Mouse (Mus musculus): ENCODE results near the gene Vmn1r194. TPM values are rescaled to one million over a fixed set of nuclear protein-coding genes. Genes with fewer than 3 reads are reported as not detected.

Vmn1r194 gene
- polyA plus RNA-seq (2014; fragmentation: Illumina TruSeq; extraction: RNeasy Lipid Tissue Mini Kit (QIAGEN cat#74804); ENCODE audit: low read depth, low replicate concordance) = not detected

DNA sequence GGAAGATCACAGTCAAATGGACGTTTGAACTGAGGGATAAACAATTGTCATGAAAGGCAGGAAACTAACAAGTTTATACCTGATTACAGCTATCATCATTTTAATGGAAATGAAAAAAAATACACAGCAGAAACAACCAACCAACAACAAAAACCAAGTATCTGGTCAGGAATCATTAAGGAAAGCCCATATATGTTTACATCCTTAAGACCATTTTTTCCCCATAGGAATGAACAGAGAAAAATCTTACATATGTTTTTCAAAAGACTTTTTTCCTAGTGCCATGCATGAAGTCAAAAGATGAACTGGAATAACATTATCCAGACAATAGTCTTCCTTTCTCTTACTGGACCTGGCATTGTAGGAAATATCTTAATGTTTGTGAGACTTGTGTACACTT lies at the start of gene Vmn1r194:
Gene Vmn1r194 (plus strand): TSS at position 301 of the 400 bp plus-strand sequence.

DNA sequence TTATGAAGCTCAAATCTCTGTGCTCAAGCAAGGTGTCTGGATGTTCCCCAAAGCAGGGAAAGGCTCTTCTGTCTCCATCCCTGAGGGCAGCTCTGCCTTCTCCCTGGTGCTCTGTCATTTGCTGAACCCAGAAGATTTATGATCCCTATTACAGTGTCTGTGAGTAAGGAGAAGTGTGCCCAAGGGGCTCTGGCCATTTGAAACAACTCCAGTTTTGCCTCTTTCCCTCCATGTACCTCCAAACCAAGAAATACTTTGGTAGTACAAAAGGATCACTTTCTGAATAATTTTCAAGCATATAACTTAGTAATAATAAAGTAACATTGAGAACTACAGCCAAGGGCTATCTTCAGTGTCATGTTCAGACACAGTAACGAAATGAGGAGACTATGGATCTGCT lies 21.0 kb upstream of the Vmn1r194 start, which contains the start of gene Vmn1r193:
Gene Vmn1r193 (minus strand): TSS at position 101 of the 400 bp plus-strand sequence.

DNA sequence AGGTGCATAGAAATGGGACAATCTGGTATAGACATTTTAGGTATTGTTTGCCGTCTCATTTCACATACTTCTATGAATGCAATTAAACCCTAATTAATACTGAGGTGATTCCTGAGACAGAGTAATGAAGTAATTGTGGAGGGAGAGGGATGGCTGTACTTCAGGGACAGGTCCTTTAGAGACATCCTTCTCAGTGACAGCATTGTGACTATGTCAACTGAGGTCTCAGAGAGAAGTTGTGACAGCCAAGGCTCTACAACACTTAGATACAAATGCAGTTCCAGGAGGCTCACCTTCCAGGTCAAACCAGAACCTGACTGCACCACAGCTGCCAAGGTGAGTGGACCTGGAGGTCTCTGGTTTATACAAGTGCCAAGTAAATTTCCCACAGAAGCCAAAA lies 26.2 kb downstream of the Vmn1r194 start, which contains the start of gene Vmn1r195:
Gene Vmn1r195 (plus strand): TSS at position 301 of the 400 bp plus-strand sequence.

DNA sequence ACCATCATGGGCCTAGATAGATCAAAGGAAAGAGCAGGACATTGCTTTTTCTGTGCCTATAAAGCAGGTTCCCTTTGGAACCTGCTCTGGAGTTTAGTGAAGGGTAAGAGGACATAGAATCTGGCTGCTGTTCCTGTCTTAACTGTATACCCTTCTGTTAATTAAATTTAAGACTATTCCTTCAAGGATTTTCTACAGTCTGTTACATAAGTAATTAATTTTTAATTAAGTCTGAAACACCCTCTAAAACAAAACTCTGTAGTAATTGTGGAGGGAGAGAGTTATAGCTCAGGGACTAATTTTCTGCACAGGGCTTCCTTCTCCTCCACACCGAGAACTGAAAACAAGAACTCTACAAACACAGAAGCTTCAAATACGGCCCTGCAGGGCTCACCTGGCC lies 45.6 kb downstream of the Vmn1r194 start, which contains the start of gene Vmn1r196:
Gene Vmn1r196 (plus strand): TSS at position 301 of the 400 bp plus-strand sequence.

Other genes starting within 250 kb of the Vmn1r194 start
- not detected for gene Prss16, start 234.5 kb upstream of the Vmn1r194 start, polyA plus RNA-seq (2014; fragmentation: Illumina TruSeq; extraction: RNeasy Lipid Tissue Mini Kit (QIAGEN cat#74804); ENCODE audit: low read depth, low replicate concordance)
- not detected for gene Hist1h2ah, start 208.6 kb upstream of the Vmn1r194 start, polyA plus RNA-seq (2014; fragmentation: Illumina TruSeq; extraction: RNeasy Lipid Tissue Mini Kit (QIAGEN cat#74804); ENCODE audit: low read depth, low replicate concordance)
- gene Hist1h2bk, start 208.3 kb upstream of the Vmn1r194 start, polyA plus RNA-seq (2014; fragmentation: Illumina TruSeq; extraction: RNeasy Lipid Tissue Mini Kit (QIAGEN cat#74804); ENCODE audit: low read depth, low replicate concordance) = not detected
- gene Hist1h4i, start 202.9 kb upstream of the Vmn1r194 start, polyA plus RNA-seq (2014; fragmentation: Illumina TruSeq; extraction: RNeasy Lipid Tissue Mini Kit (QIAGEN cat#74804); ENCODE audit: low read depth, low replicate concordance) = 3.4 TPM
- gene Hist1h2ag, start 201.3 kb upstream of the Vmn1r194 start, polyA plus RNA-seq (2014; fragmentation: Illumina TruSeq; extraction: RNeasy Lipid Tissue Mini Kit (QIAGEN cat#74804); ENCODE audit: low read depth, low replicate concordance) = not detected
- not detected for gene Hist1h2bj, start 201.0 kb upstream of the Vmn1r194 start, polyA plus RNA-seq (2014; fragmentation: Illumina TruSeq; extraction: RNeasy Lipid Tissue Mini Kit (QIAGEN cat#74804); ENCODE audit: low read depth, low replicate concordance)
- gene Vmn1r188, start 159.8 kb upstream of the Vmn1r194 start, polyA plus RNA-seq (2014; fragmentation: Illumina TruSeq; extraction: RNeasy Lipid Tissue Mini Kit (QIAGEN cat#74804); ENCODE audit: low read depth, low replicate concordance) = not detected
- not detected for gene Vmn1r189, start 138.4 kb upstream of the Vmn1r194 start, polyA plus RNA-seq (2014; fragmentation: Illumina TruSeq; extraction: RNeasy Lipid Tissue Mini Kit (QIAGEN cat#74804); ENCODE audit: low read depth, low replicate concordance)
- gene Vmn1r191, start 60.2 kb upstream of the Vmn1r194 start, polyA plus RNA-seq (2014; fragmentation: Illumina TruSeq; extraction: RNeasy Lipid Tissue Mini Kit (QIAGEN cat#74804); ENCODE audit: low read depth, low replicate concordance) = not detected
- not detected for gene Vmn1r192, start 53.1 kb upstream of the Vmn1r194 start, polyA plus RNA-seq (2014; fragmentation: Illumina TruSeq; extraction: RNeasy Lipid Tissue Mini Kit (QIAGEN cat#74804); ENCODE audit: low read depth, low replicate concordance)
- not detected for gene Vmn1r193, start 21.1 kb upstream of the Vmn1r194 start, polyA plus RNA-seq (2014; fragmentation: Illumina TruSeq; extraction: RNeasy Lipid Tissue Mini Kit (QIAGEN cat#74804); ENCODE audit: low read depth, low replicate concordance)
- not detected for gene Vmn1r195, start 26.3 kb downstream of the Vmn1r194 start, polyA plus RNA-seq (2014; fragmentation: Illumina TruSeq; extraction: RNeasy Lipid Tissue Mini Kit (QIAGEN cat#74804); ENCODE audit: low read depth, low replicate concordance)
- not detected for gene Vmn1r196, start 45.7 kb downstream of the Vmn1r194 start, polyA plus RNA-seq (2014; fragmentation: Illumina TruSeq; extraction: RNeasy Lipid Tissue Mini Kit (QIAGEN cat#74804); ENCODE audit: low read depth, low replicate concordance)
- gene Vmn1r197, start 80.4 kb downstream of the Vmn1r194 start, polyA plus RNA-seq (2014; fragmentation: Illumina TruSeq; extraction: RNeasy Lipid Tissue Mini Kit (QIAGEN cat#74804); ENCODE audit: low read depth, low replicate concordance) = not detected
- not detected for gene Vmn1r198, start 106.1 kb downstream of the Vmn1r194 start, polyA plus RNA-seq (2014; fragmentation: Illumina TruSeq; extraction: RNeasy Lipid Tissue Mini Kit (QIAGEN cat#74804); ENCODE audit: low read depth, low replicate concordance)
- not detected for gene Vmn1r199, start 135.6 kb downstream of the Vmn1r194 start, polyA plus RNA-seq (2014; fragmentation: Illumina TruSeq; extraction: RNeasy Lipid Tissue Mini Kit (QIAGEN cat#74804); ENCODE audit: low read depth, low replicate concordance)
- not detected for gene Vmn1r200, start 146.2 kb downstream of the Vmn1r194 start, polyA plus RNA-seq (2014; fragmentation: Illumina TruSeq; extraction: RNeasy Lipid Tissue Mini Kit (QIAGEN cat#74804); ENCODE audit: low read depth, low replicate concordance)
- gene Vmn1r201, start 227.7 kb downstream of the Vmn1r194 start, polyA plus RNA-seq (2014; fragmentation: Illumina TruSeq; extraction: RNeasy Lipid Tissue Mini Kit (QIAGEN cat#74804); ENCODE audit: low read depth, low replicate concordance) = not detected

Data from kidney, adult 10 weeks (tissue).